Mouse (Mus musculus): Measurements from ENCODE around the gene Pop4. TPM values are rescaled to one million over a fixed set of nuclear protein-coding genes. Genes with fewer than 3 reads are reported as not detected.

Gene Pop4
- total RNA-seq, 2 experiments from 2014 or later = 33.6 to 36.5 TPM

- DNase-seq (ENCODE audit: low spot score in 2 of 2) = no peak
Observed at GRCm38 (mm10) chr7:38220866-38221265, 50.4 kb downstream of the Pop4 start.

- DNase-seq (ENCODE audit: low spot score in 2 of 2) = no peak
Observed at GRCm38 (mm10) chr7:38219526-38219925, 51.7 kb downstream of the Pop4 start.

GRCm38 (mm10) chr7:38218631-38219367 is 52.4 kb downstream of the Pop4 start:
- no peak for DNase-seq (ENCODE audit: low spot score in 2 of 2)

GRCm38 (mm10) chr7:38217417-38218171 is 53.6 kb downstream of the Pop4 start:
- DNase-seq (ENCODE audit: low spot score in 2 of 2) = peak; percentile 55 to 59

- no peak for DNase-seq (ENCODE audit: low spot score in 2 of 2)
Observed at GRCm38 (mm10) chr7:38215697-38216096, 55.5 kb downstream of the Pop4 start.

- no peak for DNase-seq (ENCODE audit: low spot score in 2 of 2)
Observed at GRCm38 (mm10) chr7:38215281-38215680, 55.9 kb downstream of the Pop4 start.

GRCm38 (mm10) chr7:38214473-38215214 is 56.6 kb downstream of the Pop4 start:
- DNase-seq (ENCODE audit: low spot score in 2 of 2) = no peak

GRCm38 (mm10) chr7:38212651-38213062 is 58.6 kb downstream of the Pop4 start:
- no peak for DNase-seq (ENCODE audit: low spot score in 2 of 2)

Other genes with a start within 250 kb of the Pop4 start
- gene Uri1, start 247.9 kb downstream of the Pop4 start, total RNA-seq (2021) = 10 to 100 TPM; 33.5 to 42.2 TPM
- 10 to 100 TPM in 1 of 2 experiments, 1 to 10 TPM in 1; 9.4 to 11.4 TPM for gene Ccne1, start 163.9 kb downstream of the Pop4 start, total RNA-seq (2021)
- 10 to 100 TPM; 17.6 to 19.7 TPM for gene 1600014C10Rik, start 88.2 kb downstream of the Pop4 start, total RNA-seq (2021)
- 1 to 10 TPM; 1.3 to 1.8 TPM for gene Plekhf1, start 43.4 kb downstream of the Pop4 start, total RNA-seq (2021)

Measured in layer of hippocampus, postnatal 10 days (tissue).